Mouse (Mus musculus) myocyte (in vitro differentiated cells): ENCODE measurements at regions not wholly inside any gene's neighbourhood (a gene's known extent, or its start where the extent isn't known, plus 50 kb on each side); places are given as distances from the start of the nearest gene placed in this dataset.

Experiments used
- MYOD1 ChIP-seq, 3 experiments: IDR thresholded peaks; one replicate each; pipeline ENCODE4 v1.6.1; 2011; ENCODE audit warnings: control low read depth in 2 of 3, low read depth in 2 of 3, mild to moderate bottlenecking in 2 of 3, moderate library complexity in 1 of 3; ENCODE audit not compliant: insufficient read length in 2 of 3, control insufficient read depth in 1 of 3
- POLR2A ChIP-seq: IDR thresholded peaks from one replicate; pipeline ENCODE4 v1.6.1; 2011; ENCODE audit warnings: low read depth, mild to moderate bottlenecking, control low read depth, moderate library complexity; ENCODE audit not compliant: insufficient read length
- TCF12 ChIP-seq: IDR thresholded peaks from one replicate; pipeline ENCODE4 v1.6.1; 2011; ENCODE audit warnings: mild to moderate bottlenecking, control low read depth; ENCODE audit not compliant: poor library complexity, insufficient read depth, severe bottlenecking

DNA sequence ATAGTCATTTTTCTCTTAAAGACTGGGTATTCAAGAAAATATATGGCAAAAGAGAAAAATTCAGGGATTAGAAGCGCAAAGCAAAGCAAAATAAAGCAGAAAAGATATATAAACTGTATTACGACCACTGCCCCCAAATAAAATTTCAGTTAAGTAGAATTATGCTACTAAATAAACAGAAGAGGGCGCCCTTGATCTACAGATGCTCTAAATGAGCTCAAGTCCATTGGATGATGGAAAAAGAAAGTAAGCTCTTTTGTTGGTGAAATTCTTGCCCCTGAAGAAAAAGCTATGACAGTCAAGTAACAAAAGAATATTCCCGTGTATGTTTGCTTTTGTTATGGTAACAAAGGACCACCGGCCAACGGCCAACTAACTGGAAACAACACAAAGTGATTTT is 165.5 kb upstream of the Stk26 start:
- TF ChIP-seq POLR2A (no peak), TCF12 (no peak), MYOD1 (IDR thresholded peaks at IDR 0.05; ENCODE audit: control insufficient read depth in 1 of 3, insufficient read length in 2 of 3, low read depth in 2 of 3) (no peak)
